ENCODE assay signal across 8 mouse cellular contexts in genomic region chr5:125389131-125389578, GRCm38 (mm10). TPM values are rescaled to one million over a fixed set of nuclear protein-coding genes. Genes with fewer than 3 reads are reported as not detected.
DNase-seq lines count a peak whose midpoint lies in the region; ATAC-seq and TF ChIP-seq lines count a peak whose summit lies in the region.

Gene Gm10382, plus strand, starts transcription at chr5:125389322.

- peak within 1 kb of the TSS; percentile 88 for H3K4me2 ChIP-seq in hindbrain, embryonic 16.5 days (ENCODE audit: low read length)

- no peaks in the 10 kb centered on the region for H3K27me3 ChIP-seq in hindbrain, embryonic 16.5 days (replicated peaks; ENCODE audit: control insufficient read depth, insufficient read depth, low read length)

- H3K36me3 ChIP-seq in hindbrain, embryonic 16.5 days (ENCODE audit: control insufficient read depth, insufficient read depth, low read length) = peaks cover 14% of the 10 kb centered on the region

- H3K9me3 ChIP-seq in hindbrain, embryonic 16.5 days (ENCODE audit: control insufficient read depth, low read length) = no peaks in the 10 kb centered on the region

- intact Hi-C loops in gastrocnemius, adult 2 months (cut with DNase I) = loop anchor here (2.0 kb wide), 1 partner anchor 16 kb away; no protein-coding TSS in a partner anchor

- H3K9ac ChIP-seq in hindbrain, embryonic 16.5 days (ENCODE audit: low read depth, low read length) = peak within 1 kb of the TSS; percentile 83

- no peak for TF ChIP-seq CTCF in gastrocnemius, adult 2 months (IDR thresholded peaks at IDR 0.05)

- peaks cover 32% of the 10 kb centered on the region for H3K4me1 ChIP-seq in hindbrain, embryonic 16.5 days (ENCODE audit: control insufficient read depth, insufficient read depth, low read depth, low read length)

- WGBS in hindbrain, embryonic 16.5 days = under 1% methylated on average over 34 of the region's 41 CpGs

- DNase-seq in ZHBTc4 (ENCODE audit: low read depth, low spot score) = peak; percentile 92
- DNase-seq in cerebellum, postnatal 25 days = peak; percentile 79 to 88
- peak; percentile 91 for DNase-seq in gastrocnemius, adult 2 months
- peak; percentile 61 to 76 for DNase-seq in left cerebral cortex, adult 8-10 months (ENCODE audit: low spot score in 2 of 2)
- peak; percentile 87 for DNase-seq in right cerebral cortex, postnatal 10 days (ENCODE audit: low spot score in 2 of 2)
- peak; percentile 84 for DNase-seq in urinary bladder, postnatal 14 days (ENCODE audit: low spot score)

- peak; percentile 12; the same call in 1 of the 2 replicates for ATAC-seq in hindbrain, embryonic 16.5 days
- ATAC-seq in megakaryocyte, adult 5-6 weeks (ENCODE audit: poor library complexity, severe bottlenecking) = peak; percentile 47

- peak within 1 kb of the TSS; percentile 81 for H3K4me3 ChIP-seq in gastrocnemius, adult 2 months
- peak within 1 kb of the TSS; percentile 66 for H3K4me3 ChIP-seq in hindbrain, embryonic 16.5 days (ENCODE audit: low read length)

- H3K27ac ChIP-seq in gastrocnemius, adult 2 months = peak within 1 kb of the TSS; percentile 98
- H3K27ac ChIP-seq in hindbrain, embryonic 16.5 days (ENCODE audit: low read depth, low read length) = peak within 1 kb of the TSS; percentile 98

RNA-seq across cellular contexts. Expression of gene Gm10382, which starts in this region (rescaled TPM):
- total RNA-seq in gastrocnemius, adult 2 months (2021) = not detected
- 0.45 and 0.55 TPM in 2 replicates for polyA plus RNA-seq in hindbrain, embryonic 16.5 days (2015; fragmentation: Nextera tagmentation; extraction: Ambion mirVana)
- under 1 TPM in 2 of 4 experiments, not detected in 2; 0.39 to 0.51 TPM for total RNA-seq in left cerebral cortex, adult 8-10 months (2022)
- total RNA-seq in megakaryocyte, adult 5-6 weeks (2015) = not detected in 2 replicates
- total RNA-seq in megakaryocyte, adult 5-6 weeks (2017) = 0.11 TPM in 1 of 2 replicates, not detected in the other

Comparison
In these comparisons a context has a peak if more than half of its experiments do, and no peak if none do; other contexts are left out.
1. Peak in every context shown above with its lines: DNase-seq, ATAC-seq, H3K4me3 ChIP-seq and H3K27ac ChIP-seq.
2. Peak in DNase-seq, H3K4me3 ChIP-seq and H3K27ac ChIP-seq in gastrocnemius, adult 2 months; RNA of the gene not detected or under 1 TPM.
3. Peak in ATAC-seq, H3K4me3 ChIP-seq, H3K27ac ChIP-seq, H3K9ac ChIP-seq and H3K4me2 ChIP-seq in hindbrain, embryonic 16.5 days; RNA of the gene not detected or under 1 TPM.
4. Peak in DNase-seq in left cerebral cortex, adult 8-10 months; RNA of the gene not detected or under 1 TPM.
5. Peak in ATAC-seq in megakaryocyte, adult 5-6 weeks; RNA of the gene not detected or under 1 TPM.